Mouse (Mus musculus) bone marrow, adult 2 months (tissue): ENCODE results near the gene Arfgap1.

Experiments used
- CTCF ChIP-seq: fragments of 200-500 bp; IDR thresholded peaks from 2 replicates; pipeline ENCODE4 v1.5.1; 2011; ENCODE audit warnings: low read length, control low read depth; ENCODE audit not compliant: control insufficient read depth, insufficient read depth
- POLR2A ChIP-seq: fragments of 200-500 bp; IDR thresholded peaks from 2 replicates; pipeline ENCODE4 v1.6.1; 2011; ENCODE audit warnings: low read depth, mild to moderate bottlenecking, control low read depth, low read length, borderline replicate concordance; ENCODE audit not compliant: control insufficient read depth

GRCm38 (mm10) chr2:180953638-180954037, 13.4 kb upstream of the Arfgap1 start:
- no peak for TF ChIP-seq CTCF
- TF ChIP-seq POLR2A: no peak
